Mouse (Mus musculus): ENCODE data around the gene Gm27029.

DNA sequence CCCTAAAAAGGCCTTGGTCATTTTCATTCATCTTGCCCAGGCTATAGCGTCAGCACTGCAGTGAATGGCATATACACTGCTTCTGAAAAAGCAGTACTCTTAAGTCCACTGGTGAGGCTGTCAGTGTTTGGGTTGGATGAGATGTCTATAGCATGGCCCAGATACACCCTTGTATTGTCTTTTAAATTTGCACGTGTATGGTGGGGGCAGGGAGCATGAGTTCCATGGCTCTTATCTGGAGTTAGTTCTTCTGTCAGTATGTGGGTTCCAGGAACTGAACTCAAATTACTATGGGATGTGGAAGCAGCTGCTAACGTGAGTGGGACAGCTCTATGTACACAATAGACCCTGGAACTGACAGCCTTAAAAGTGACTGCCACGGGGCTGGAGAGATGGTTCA, 11.2 kb upstream of the Gm27029 start:
- TF ChIP-seq CTCF (conservative IDR thresholded peaks at IDR 0.05; ENCODE audit: insufficient read depth, insufficient read length, low read depth, low read length) (no peak), POLR2A (IDR thresholded peaks at IDR 0.05; ENCODE audit: low read depth, low read length) (no peak)
